Mouse (Mus musculus) lung, embryonic 16.5 days (tissue): ENCODE results near the gene Sgms1. TPM values are rescaled to one million over a fixed set of nuclear protein-coding genes. Genes with fewer than 3 reads are reported as not detected.

Experiments
- ATAC-seq: fragments of 200-750 bp; cut with Nextera tagmentation; 2 replicates; pipeline ENCODE4 v1.8.0; 2017; ENCODE audit warnings: low read depth, mild to moderate bottlenecking, moderate library complexity
- H3K27ac ChIP-seq: fragments of 300-500 bp; sonication (generic); 2 replicates; pipeline ENCODE4 v1.5.1; 2014; ENCODE audit warnings: mild to moderate bottlenecking, control low read depth, low read length
- H3K27me3 ChIP-seq: fragments of 300-500 bp; sonication (generic); 2 replicates; pipeline ENCODE4 v1.6.1; 2014; ENCODE audit warnings: low read depth, low read length, mixed read lengths; ENCODE audit not compliant: control insufficient read depth, insufficient read depth
- H3K36me3 ChIP-seq: fragments of 300-500 bp; sonication (generic); 2 replicates; pipeline ENCODE4 v1.6.1; 2014; ENCODE audit warnings: low read length; ENCODE audit not compliant: control insufficient read depth, insufficient read depth
- H3K4me1 ChIP-seq: fragments of 300-500 bp; sonication (generic); replicated peaks from 2 replicates; pipeline ENCODE4 v1.6.1; 2014; ENCODE audit warnings: low read length, mixed read lengths; ENCODE audit not compliant: control insufficient read depth, insufficient read depth
- H3K4me2 ChIP-seq: fragments of 300-500 bp; sonication (generic); 2 replicates; pipeline ENCODE4 v1.6.1; 2014; ENCODE audit warnings: low read depth, low read length, control low read depth
- H3K4me3 ChIP-seq: fragments of 300-500 bp; sonication (generic); 2 replicates; pipeline ENCODE4 v1.5.1; 2014; ENCODE audit warnings: mild to moderate bottlenecking, low read length, control low read depth
- H3K9ac ChIP-seq: fragments of 300-500 bp; sonication (generic); 2 replicates; pipeline ENCODE4 v1.6.1; 2014; ENCODE audit warnings: low read length, control low read depth
- H3K9me3 ChIP-seq: fragments of 300-500 bp; sonication (generic); 2 replicates; pipeline ENCODE4 v1.6.1; 2016; ENCODE audit warnings: low read length; ENCODE audit not compliant: control insufficient read depth
- WGBS: fragments of 180-500 bp; shearing (Covaris S2); extraction: QIAGEN DNeasy Blood & Tissue Kit; methylation state at CpG from one replicate; pipeline ENCODE4 v1.1.7; 2014; 5-methylcytosine and 5-hydroxymethylcytosine counted together
- polyA plus RNA-seq: library from polyadenylated mRNA; unstranded; fragments of >200 nt; fragmentation: Nextera tagmentation; extraction: Ambion mirVana; gene quantifications from 2 replicates; pipeline ENCODE4 v1.2.1, GENCODE M21; 2015

Gene Sgms1
- polyA plus RNA-seq, 1 experiment from 2014 or later: 63.3 TPM

- H3K27ac ChIP-seq: no peak overlapping the region
- H3K9me3 ChIP-seq: no peaks in the 10 kb centered on the region
- H3K4me2 ChIP-seq: no peak overlapping the region
- H3K4me1 ChIP-seq: peaks cover 39% of the 10 kb centered on the region
- no peaks in the 10 kb centered on the region for H3K27me3 ChIP-seq
- no peak for ATAC-seq
- no peak overlapping the region for H3K9ac ChIP-seq
- 94% methylated on average over 7 of the region's 7 CpGs for WGBS
- H3K4me3 ChIP-seq: no peak overlapping the region
- H3K36me3 ChIP-seq: no peaks in the 10 kb centered on the region
Measured at GRCm38 (mm10) chr19:32198494-32199106, 190.9 kb downstream of the Sgms1 start.

GRCm38 (mm10) chr19:32196976-32197819, 192.3 kb downstream of the Sgms1 start:
- no peak for ATAC-seq
- WGBS: 43% methylated on average over 15 of the region's 15 CpGs
- Histone ChIP-seq H3K4me3 (no peak overlapping the region), H3K27me3 (no peaks in the 10 kb centered on the region), H3K9me3 (no peaks in the 10 kb centered on the region), H3K27ac (peak overlapping the region; percentile 63), H3K4me2 (no peak overlapping the region), H3K9ac (no peak overlapping the region), H3K36me3 (no peaks in the 10 kb centered on the region), H3K4me1 (peaks cover 34% of the 10 kb centered on the region)

- Histone ChIP-seq H3K36me3 (no peaks in the 10 kb centered on the region), H3K27ac (peak overlapping the region; percentile 63), H3K9ac (no peak overlapping the region), H3K4me3 (no peak overlapping the region), H3K4me2 (no peak overlapping the region), H3K27me3 (no peaks in the 10 kb centered on the region), H3K4me1 (peaks cover 31% of the 10 kb centered on the region), H3K9me3 (no peaks in the 10 kb centered on the region)
- peak; percentile 67 for ATAC-seq
- WGBS: 24% methylated on average over 5 of the region's 5 CpGs
Measured at GRCm38 (mm10) chr19:32196222-32196621, 193.3 kb downstream of the Sgms1 start.

- H3K9ac ChIP-seq: no peak overlapping the region
- no peak for ATAC-seq
- 21% methylated on average over 1 of the region's 1 CpGs for WGBS
- no peaks in the 10 kb centered on the region for H3K36me3 ChIP-seq
- H3K4me1 ChIP-seq: peaks cover 35% of the 10 kb centered on the region
- H3K27ac ChIP-seq: no peak overlapping the region
- H3K27me3 ChIP-seq: no peaks in the 10 kb centered on the region
- no peaks in the 10 kb centered on the region for H3K9me3 ChIP-seq
- H3K4me2 ChIP-seq: no peak overlapping the region
- H3K4me3 ChIP-seq: no peak overlapping the region
Measured at GRCm38 (mm10) chr19:32194863-32195262, 194.7 kb downstream of the Sgms1 start.

- Histone ChIP-seq H3K4me1 (peaks cover 41% of the 10 kb centered on the region), H3K9me3 (no peaks in the 10 kb centered on the region), H3K27ac (no peak overlapping the region), H3K4me2 (no peak overlapping the region), H3K36me3 (no peaks in the 10 kb centered on the region), H3K9ac (no peak overlapping the region), H3K27me3 (no peaks in the 10 kb centered on the region), H3K4me3 (no peak overlapping the region)
- ATAC-seq: no peak
- WGBS: 94% methylated on average over 3 of the region's 3 CpGs
Measured at GRCm38 (mm10) chr19:32194074-32194473, 195.4 kb downstream of the Sgms1 start.

GRCm38 (mm10) chr19:32191596-32191995, 197.9 kb downstream of the Sgms1 start:
- 77% methylated on average over 3 of the region's 3 CpGs for WGBS
- H3K36me3 ChIP-seq: no peaks in the 10 kb centered on the region
- H3K4me2 ChIP-seq: no peak overlapping the region
- H3K27me3 ChIP-seq: no peaks in the 10 kb centered on the region
- H3K27ac ChIP-seq: peak overlapping the region; percentile 10; the same call in 1 of the 2 replicates
- H3K4me3 ChIP-seq: no peak overlapping the region
- no peak overlapping the region for H3K9ac ChIP-seq
- H3K9me3 ChIP-seq: no peaks in the 10 kb centered on the region
- H3K4me1 ChIP-seq: peaks cover 41% of the 10 kb centered on the region
- no peak for ATAC-seq

- no peak for ATAC-seq
- H3K9ac ChIP-seq: no peak overlapping the region
- H3K27ac ChIP-seq: peak overlapping the region; percentile 51
- peaks cover 40% of the 10 kb centered on the region for H3K4me1 ChIP-seq
- no peak overlapping the region for H3K4me3 ChIP-seq
- WGBS: 58% methylated on average over 6 of the region's 6 CpGs
- H3K36me3 ChIP-seq: no peaks in the 10 kb centered on the region
- H3K4me2 ChIP-seq: no peak overlapping the region
- no peaks in the 10 kb centered on the region for H3K27me3 ChIP-seq
- H3K9me3 ChIP-seq: no peaks in the 10 kb centered on the region
Measured at GRCm38 (mm10) chr19:32189961-32190360, 199.6 kb downstream of the Sgms1 start.

- Histone ChIP-seq H3K9ac (no peak overlapping the region), H3K27ac (peak overlapping the region; percentile 51), H3K4me1 (peaks cover 36% of the 10 kb centered on the region), H3K9me3 (no peaks in the 10 kb centered on the region), H3K4me2 (no peak overlapping the region), H3K36me3 (no peaks in the 10 kb centered on the region), H3K27me3 (no peaks in the 10 kb centered on the region), H3K4me3 (no peak overlapping the region)
- 64% methylated on average over 5 of the region's 5 CpGs for WGBS
- ATAC-seq: peak; percentile 75
Measured at GRCm38 (mm10) chr19:32189036-32189436, 200.5 kb downstream of the Sgms1 start.

- peak overlapping the region; percentile 47; the same call in 1 of the 2 replicates for H3K27ac ChIP-seq
- 49% methylated on average over 8 of the region's 8 CpGs for WGBS
- no peak overlapping the region for H3K4me2 ChIP-seq
- no peak; the same call in 1 of the 2 replicates for ATAC-seq
- no peaks in the 10 kb centered on the region for H3K9me3 ChIP-seq
- H3K36me3 ChIP-seq: no peaks in the 10 kb centered on the region
- H3K4me1 ChIP-seq: peaks cover 40% of the 10 kb centered on the region
- no peak overlapping the region for H3K4me3 ChIP-seq
- H3K9ac ChIP-seq: no peak overlapping the region
- no peaks in the 10 kb centered on the region for H3K27me3 ChIP-seq
Measured at GRCm38 (mm10) chr19:32186594-32187092, 202.9 kb downstream of the Sgms1 start.
